Mouse (Mus musculus) testis, postnatal 10 days (tissue): ENCODE data around the gene Tex9.
"Not testable (repeated sequence)": the region's sequence is repeated elsewhere in the genome, so short reads cannot be mapped to it uniquely, and the experiment has no call there.

ENCODE experiments used
- DNase-seq: peaks from one replicate; pipeline ENCODE4 v3.0.0; 2021; ENCODE audit warnings: low spot score

The Tex9 gene

DNA sequence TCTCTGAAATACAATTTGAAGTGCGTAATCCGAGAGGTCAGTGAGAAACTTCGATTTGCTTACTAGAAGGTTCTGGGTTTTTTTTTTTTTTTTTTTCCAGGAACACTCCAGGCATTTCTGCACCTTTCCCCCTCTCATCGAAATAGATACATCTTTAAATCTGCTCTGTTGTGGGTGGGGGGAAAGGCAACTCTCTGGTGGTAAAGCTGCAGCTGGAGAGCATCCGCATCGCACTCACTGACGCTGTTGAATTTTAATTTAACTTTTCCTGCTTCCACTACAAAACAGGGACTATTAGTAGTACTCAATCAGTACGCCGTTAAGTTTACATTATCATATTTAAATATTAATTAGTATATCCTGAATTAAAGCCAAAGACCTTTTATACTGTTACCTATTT, 53.3 kb downstream of the Tex9 start:
- no peak for DNase-seq

DNA sequence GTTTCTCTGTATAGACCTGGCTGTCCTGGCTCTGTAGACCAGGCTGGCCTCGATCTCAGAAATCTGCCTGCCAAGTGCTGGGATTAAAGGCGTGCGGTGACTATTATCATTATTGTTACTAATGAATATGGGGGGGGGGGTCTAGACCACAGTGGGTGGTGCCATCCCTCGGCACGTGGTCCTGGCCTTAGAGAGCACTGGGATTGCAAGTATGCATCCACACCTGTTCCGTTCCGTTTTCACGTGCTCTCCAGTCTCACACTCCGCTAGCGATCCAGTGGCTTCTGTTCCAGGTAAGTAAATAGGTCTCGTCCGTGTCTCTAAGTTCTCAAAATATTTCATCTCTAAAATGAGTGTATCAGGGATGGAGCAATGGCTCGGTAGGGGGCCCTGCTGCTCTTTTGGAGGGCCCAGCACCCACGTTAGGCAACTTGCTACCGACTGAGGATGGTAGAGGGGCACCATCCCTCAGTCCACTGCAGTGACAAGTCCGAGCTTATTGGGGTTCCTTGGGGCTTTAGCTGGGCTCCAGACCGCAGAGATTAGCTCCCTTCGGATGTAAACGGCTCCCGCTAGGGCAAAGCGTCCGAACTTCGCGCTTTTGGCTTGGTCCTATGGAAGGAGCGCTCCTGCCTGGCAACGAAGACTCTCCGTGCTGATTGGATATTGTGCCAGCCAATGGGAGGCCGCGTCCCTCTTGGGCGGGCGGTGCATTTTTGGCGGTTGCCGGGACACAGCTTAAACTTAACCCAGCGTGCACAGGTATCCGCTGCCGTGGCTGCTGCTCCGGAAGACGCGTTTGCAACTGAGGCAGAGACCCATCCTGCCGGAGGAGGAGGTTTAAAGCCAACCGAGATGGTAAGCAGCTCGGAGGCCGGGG, 54.0 kb downstream of the Tex9 start, which contains the start of gene Mns1:
Mns1 (plus strand) TSS at position 190 of the 880 bp plus-strand sequence.
- peak; percentile 94 for DNase-seq

DNA sequence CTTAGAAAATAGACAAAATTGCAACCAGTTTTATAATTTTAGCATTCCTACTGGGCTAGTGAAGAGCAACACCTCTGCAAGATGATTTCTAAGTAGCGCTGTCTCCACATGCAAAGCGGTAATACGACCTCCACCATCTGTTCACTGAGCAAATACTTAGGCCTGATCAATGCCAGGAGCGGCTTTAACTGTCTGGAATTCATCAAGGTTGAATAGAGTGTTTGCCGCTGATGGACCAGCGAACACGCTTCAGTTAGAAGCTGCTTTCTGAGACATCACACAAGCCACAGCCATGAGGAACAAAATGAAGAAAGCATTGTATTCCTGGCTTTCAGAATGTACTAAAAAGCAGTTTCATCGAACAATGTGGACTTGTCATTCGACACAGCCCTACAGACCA, 57.1 kb downstream of the Tex9 start:
- no peak for DNase-seq

DNA sequence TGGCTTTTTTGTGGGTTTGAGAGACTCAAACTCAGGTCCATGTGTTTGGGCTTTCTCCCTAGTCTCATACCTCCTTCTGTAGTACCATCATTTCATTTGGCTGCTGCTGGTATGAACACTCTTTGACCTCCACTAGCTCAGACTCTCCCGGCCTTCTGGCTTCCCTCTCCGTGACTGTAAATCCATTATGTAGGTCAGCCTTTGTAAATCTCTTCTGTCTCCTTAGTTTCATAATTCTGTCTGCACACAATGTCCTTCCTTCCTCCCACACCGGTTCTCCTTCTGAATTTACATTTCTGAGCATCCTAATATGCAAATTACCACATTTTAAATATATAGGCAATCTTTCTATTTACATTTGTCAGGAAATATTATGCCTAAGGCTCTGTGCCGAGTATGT, 64.2 kb downstream of the Tex9 start:
- DNase-seq: no peak

DNA sequence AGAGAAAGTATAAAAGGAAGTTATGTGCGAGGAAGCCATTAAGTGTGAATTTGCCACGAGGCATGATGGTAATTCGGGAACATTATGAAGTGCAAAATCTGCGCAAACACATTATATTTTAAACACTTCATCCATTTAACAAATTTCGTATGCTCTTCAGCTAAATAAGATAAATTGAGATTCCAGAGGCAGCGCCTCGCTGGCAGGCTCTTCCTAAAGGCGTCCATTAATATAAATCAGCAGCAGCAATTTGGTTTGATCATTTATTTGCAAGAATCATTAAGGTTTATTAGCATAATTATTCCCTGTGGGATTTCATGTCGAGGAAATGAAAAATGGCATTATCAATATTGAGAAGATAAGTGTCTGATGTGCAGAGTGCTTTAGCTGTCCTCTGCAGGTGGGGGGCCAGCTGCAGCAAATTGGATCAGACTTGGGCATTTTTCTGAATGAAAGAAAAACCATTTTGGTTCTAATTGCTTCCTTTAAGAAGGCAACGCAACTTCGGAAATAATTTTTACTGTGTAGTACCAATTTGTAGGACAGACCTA, 66.6 kb downstream of the Tex9 start:
- no peak for DNase-seq

DNA sequence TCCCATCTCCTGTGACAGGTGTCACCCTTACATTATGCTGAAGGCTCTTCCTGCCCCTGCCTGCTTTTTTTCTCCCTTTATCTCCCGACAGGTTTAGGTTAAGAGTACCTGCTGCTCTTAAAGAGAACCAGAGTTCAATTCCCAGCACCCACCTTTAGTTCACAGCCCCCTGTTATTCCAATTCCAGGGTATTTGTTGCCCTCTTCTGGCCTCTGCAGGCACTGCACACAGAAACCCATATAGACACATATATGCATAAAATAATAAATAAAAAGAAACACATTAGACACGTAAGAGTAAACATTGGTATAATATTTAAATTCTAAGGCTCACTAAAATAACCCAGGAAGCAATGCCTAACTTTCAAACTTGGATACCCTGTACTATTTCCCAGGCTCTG, 69.3 kb downstream of the Tex9 start:
- no peak for DNase-seq

DNA sequence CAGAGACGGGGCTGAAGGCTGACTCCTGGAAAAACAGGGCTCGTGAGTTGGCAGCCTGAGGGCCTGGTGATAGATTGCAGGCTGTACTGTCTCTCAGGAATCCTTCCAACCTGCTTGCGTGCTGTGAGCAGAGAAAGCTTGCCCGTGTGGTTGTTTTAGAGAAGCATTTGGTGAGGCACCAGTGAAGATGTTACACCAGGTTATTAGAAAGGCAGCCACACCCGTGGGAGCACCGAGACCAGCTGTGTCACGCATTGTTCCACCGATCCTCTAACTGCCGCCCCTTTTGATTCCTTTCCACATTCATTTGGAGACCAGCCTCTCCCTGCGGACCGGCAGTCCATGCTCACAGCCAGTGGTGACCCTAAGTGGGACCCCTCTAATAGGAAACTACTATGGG, 69.7 kb downstream of the Tex9 start:
- DNase-seq: no peak

DNA sequence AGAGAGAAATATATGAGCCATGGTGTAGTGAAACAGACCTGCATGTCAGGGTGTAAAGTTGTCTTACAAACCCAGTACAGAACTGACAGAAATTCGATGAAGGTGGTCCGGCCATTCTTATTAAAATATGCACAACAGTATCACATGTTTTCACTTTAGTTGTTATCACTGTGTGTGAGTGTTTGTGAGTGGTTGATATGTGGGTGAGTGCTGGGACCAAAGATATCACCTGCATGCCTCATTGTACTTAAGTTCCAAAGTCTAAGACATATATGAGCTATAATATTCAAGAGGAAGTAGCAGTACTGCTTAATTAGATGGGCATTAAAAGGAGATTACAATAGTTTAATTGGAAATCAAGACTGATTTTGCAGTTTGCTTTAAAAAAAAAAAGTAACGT, 71.5 kb downstream of the Tex9 start:
- DNase-seq: no peak

DNA sequence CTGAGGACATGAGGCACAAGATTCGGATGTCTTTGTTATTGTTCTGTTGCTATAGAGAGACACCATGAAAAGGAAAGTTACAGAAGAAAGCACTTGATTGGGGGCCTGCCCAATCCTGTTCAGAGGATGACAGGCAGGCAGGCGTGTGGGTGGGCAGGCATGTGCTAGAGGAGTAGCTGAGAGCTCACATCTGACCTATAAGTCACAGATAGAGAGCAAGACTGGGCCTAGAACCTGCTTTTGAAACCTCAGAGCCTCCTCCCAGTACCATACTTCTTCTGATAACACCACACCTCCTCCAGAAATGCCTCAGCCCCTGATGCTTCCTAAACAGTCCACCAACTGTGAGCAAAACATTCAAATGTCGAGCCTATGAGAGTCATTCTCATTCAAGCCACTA, 73.6 kb downstream of the Tex9 start:
- no peak for DNase-seq

DNA sequence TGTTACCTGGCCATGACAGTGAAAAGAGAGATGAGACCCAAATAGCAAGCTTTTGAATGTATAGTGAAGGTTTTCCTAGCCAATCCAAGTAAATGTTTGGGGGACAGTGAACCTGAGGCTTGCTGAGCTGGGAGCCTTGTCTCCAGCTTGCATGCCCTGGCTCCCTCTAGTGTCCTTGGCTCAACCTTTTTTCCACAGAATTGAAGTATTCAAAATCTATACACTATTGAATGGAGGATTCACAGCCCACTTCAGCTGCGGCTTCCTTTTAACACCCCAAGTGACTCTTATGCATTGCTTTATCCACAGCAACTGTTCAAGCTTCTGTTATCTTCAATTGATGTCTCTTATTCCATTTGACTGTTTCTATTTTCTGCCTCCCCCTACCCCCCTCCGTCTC, 80.3 kb downstream of the Tex9 start:
- DNase-seq: no peak

DNA sequence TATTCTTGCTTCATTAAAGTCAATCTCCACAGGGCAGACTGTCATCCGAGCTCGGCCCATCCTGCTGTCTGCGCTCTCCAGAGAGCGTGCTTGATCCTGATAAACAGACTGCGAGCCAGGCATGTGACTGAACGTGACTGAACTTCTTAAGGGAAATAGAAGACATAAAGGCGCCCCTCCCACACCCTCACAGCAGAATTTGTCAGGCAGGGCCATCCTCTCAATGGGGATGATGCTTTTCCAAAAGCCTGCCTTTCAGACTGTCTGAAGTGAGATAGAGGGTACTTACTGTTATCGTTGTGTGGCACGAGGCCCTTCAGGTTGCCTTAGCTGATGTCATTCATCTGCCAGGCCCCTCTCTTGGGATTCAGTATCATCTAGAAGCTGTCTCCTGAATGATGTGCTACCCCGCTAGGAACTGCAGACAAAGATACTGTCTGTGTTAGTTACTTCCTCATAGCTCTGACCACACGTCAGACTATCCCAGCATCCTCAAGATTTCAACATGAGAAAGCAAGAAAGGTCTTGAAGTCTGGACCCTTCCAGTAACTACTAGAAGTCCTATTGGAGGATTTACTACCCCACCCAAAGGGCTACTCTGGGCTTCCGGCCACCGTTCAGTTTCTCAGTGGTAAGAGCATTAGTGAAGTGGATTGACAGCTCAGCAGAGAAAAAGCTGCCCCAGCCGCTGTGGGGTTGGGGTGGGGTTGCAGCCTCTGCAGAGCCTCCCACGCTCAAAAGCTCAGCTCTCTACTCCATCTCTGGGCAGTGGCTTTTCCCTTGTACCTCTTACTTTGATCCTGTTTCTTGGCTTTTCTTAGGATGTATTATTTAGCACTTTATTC, 82.4 kb downstream of the Tex9 start:
- no peak for DNase-seq

DNA sequence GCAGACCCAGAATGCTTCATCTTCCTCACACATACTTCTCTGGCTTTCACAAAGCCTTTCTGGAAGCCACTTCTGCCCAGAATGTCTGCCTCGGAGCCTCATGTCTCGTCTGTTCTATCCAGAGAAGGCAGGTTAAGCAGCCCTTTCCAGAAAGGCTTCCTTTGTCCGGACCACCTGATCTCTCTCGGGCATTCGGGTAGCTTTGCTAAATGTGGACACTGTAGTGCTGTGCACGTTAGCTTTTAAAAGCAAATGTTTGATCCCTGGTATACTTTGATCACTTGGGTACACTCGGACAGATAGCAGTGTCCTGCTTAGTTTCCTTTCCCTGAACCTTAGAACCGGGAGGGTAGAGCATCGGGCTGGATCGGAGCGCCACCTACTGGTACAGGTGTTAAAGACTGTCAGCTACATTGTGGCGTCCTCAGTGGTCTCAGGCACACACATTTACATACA, 83.9 kb downstream of the Tex9 start:
- DNase-seq: peak; percentile 92

DNA sequence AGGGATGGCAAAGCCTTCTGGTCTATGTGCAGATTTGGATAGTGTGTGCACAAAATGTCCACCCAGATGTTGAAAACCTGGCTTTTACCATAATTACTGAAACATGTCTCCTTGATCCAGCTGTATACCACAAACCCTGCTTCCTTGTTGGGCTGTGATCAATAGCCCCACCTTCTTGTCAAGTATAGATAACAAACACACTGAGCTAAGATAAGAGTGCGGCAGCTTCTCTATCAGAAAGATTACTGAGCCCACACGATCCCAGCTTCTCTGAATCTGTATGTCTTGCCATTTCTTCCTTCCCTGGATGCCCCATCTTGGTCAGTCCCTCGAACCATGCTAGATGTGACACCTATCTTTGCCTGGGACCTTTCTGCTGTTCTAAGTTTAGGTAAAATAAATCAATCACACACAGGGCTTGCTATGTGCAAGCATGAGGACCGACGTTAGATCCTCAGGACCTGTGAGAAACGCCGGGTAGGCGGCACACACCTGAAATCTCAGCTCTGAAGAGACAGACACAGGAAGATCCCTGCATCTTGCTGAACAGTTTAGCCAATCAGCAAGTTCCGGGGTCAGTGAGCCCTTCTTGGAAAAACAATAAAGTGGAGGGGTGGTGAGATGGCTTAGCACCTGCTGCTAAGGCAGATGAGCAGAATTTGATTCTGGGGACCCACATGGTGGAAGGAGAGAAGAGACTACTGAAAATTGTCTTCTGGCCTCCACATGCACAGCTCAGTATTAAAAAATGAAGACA, 86.0 kb downstream of the Tex9 start:
- no peak for DNase-seq

DNA sequence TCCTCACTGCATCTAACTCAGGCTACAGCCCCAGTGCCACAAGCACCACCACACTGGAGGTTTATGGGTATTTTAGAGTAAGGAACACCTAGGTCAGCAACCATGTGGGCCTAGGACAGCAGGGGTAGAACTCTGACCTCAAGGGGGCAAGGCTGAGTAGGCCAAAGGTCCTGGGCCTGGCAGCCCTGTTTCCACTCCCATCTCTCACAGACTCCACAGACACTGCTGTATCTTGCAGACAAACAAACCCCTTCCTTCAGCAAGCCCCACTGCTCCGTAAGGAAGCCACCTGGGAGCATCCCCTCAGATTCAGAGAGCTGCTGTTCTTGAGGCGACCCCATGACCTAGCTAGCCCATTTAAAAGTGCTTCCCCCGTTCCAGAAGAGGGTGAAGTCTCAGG, 87.1 kb downstream of the Tex9 start:
- no peak for DNase-seq

DNA sequence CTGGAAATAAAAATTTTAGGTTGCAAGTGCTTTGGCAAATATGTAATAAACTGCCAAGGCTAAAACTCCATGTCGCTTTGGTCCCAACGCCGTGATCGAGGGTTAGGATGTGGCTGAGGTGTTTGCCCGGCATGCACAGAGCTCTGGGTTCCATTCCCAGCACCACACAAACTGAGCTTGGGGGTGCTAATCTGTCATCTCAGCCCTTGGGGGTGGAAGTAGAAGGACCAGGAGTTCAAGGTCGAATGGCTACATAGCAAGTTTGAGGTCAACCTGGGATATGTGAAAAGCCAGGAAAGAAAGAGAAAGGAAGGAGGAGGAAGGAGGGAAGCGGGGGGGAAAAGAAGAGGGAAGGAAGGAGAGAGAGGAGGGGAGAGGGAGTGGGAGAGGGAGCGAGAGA, 87.6 kb downstream of the Tex9 start:
- no peak for DNase-seq

DNA sequence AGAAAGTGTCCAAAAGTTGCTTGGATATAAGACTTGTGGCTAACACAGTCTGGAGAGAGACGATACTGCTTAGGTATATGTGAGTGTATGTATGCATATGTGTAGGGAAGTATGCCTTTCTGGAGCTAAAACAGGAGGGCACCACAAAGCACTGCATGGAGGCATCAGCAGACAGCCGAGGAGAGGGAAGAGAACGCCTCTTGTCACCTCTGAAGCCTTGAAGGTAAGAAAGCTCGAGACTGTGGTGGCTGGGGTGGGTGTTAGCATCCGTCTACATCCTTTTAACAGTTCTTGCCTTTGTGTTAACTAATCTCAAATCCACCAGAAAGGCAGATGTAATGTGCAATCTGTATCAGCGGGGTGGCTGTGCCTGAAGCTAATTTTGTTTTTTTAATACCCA, 88.6 kb downstream of the Tex9 start:
- DNase-seq: no peak

DNA sequence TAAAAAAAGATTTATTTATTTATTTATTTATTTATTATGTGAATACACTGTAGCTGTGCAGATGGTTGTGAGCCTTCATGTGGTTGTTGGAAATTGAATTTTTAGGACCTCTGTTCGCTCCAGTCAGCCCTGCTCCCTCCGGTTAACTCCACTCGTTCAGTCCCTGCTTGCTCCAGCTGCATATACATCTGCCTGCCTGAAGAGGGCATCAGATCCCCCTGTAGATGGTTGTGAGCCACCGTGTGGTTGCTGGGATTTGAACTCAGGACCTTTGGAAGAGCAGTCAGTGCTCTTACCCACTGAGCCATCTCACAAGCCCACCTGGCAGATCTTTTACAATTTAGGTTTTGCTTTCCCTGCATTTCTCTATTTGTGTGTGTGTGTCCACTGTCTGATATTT, 90.2 kb downstream of the Tex9 start:
- not testable (repeated sequence) for DNase-seq
